Mouse (Mus musculus): ENCODE measurements at regions not wholly inside any gene's neighbourhood (a gene's known extent, or its start where the extent isn't known, plus 50 kb on each side); places are given as distances from the start of the nearest gene placed in this dataset.

DNA sequence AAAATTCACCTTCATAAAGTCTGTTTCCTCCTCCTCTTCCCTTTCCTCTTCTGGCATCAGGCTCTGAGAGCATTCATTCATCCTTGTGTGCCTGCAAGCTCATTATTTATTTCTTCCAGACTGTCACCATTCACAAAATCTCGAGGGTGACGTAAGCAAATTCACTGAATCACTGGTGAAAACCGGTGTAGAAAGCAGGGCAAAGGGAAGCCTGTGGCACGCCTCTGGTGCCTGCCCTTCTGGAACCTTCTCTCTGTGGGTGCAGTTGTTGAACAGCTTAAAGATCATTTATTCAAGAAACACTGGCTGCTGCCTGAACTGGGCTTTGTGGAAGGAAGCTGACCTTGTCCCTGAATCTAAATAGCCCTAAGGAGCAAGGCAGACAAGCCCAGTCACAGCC is 177.0 kb downstream of the Slc38a4 start:
- Histone ChIP-seq H3K4me1 (replicated peaks; ENCODE audit: control insufficient read depth in 2 of 2, insufficient read depth in 2 of 2, low read length in 1 of 2) (no peaks in the 10 kb centered on the region), H3K27me3 (ENCODE audit: control insufficient read depth, insufficient read depth, low read length) (no peaks in the 10 kb centered on the region), H3K4me2 (ENCODE audit: low read depth) (no peak overlapping the region), H3K4me3 (ENCODE audit: insufficient read depth in 1 of 2, low read depth in 2 of 2, low read length in 2 of 2) (no peak overlapping the region), H3K9me3 (ENCODE audit: control insufficient read depth, low read length) (no peaks in the 10 kb centered on the region), H3K9ac (replicated peaks) (no peak overlapping the region), H3K27ac (no peak overlapping the region), H3K36me3 (replicated peaks; ENCODE audit: control insufficient read depth, insufficient read depth, low read depth) (no peaks in the 10 kb centered on the region)
- WGBS (ENCODE audit: insufficient replicate concordance) = 61% methylated on average over 4 of the region's 4 CpGs
- DNase-seq (ENCODE audit: low read depth in 3 of 3, low spot score in 3 of 3) (no peak), ATAC-seq (ENCODE audit: insufficient read depth) (no peak)
- no peak for TF ChIP-seq CTCF (IDR thresholded peaks at IDR 0.05; ENCODE audit: low read depth)
- TF ChIP-seq EP300 (IDR thresholded peaks at IDR 0.05; ENCODE audit: low read depth) = no peak

DNA sequence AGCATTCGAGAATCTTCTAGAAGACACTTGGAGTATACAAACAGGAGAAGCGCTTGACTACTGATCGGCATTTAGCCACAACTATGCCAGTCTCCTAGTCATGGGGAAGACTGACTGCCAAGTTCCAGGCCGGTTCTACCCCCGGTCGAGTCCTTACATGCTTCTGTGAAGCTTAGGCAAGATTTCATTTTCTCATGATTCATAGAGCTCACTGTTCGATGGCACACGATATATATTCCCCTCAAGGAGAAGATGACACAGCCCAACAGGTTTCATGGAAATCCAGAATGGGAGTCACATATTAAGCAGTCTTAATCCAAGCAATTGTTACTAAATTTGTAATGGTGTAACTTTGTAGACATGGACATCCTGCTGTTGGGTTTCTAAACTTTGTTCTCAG is 177.8 kb downstream of the Slc38a4 start:
- ATAC-seq (ENCODE audit: insufficient read depth) (no peak), DNase-seq (ENCODE audit: low read depth in 3 of 3, low spot score in 3 of 3) (no peak)

DNA sequence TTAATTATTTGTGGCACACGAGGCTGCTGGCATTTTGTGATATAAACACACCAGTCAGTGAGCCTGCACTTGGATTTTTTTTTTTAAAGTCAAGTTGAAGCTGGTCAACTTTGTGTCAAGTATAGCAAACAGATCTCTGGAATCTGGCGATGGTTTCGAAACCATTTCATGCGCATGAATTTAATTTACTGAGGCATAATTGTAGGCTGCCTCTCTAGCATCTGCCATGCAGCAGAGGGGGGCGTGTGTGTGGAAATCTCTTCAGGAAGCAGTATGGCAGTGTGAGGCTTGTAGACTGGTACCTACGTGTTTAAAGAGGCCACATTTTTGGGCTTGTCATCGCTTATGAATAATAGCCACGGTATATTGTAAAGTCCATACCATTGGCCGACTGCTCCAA is 177.7 kb upstream of the Slc38a2 start:
- Histone ChIP-seq H3K9me3 (ENCODE audit: control insufficient read depth, low read length) (no peaks in the 10 kb centered on the region), H3K4me2 (ENCODE audit: low read depth) (no peak overlapping the region), H3K9ac (replicated peaks) (no peak overlapping the region), H3K27me3 (ENCODE audit: control insufficient read depth, insufficient read depth, low read length) (no peaks in the 10 kb centered on the region), H3K4me1 (replicated peaks; ENCODE audit: control insufficient read depth in 2 of 2, insufficient read depth in 2 of 2, low read length in 1 of 2) (no peaks in the 10 kb centered on the region), H3K4me3 (ENCODE audit: insufficient read depth in 1 of 2, low read depth in 2 of 2, low read length in 2 of 2) (no peak overlapping the region), H3K27ac (no peak overlapping the region), H3K36me3 (replicated peaks; ENCODE audit: control insufficient read depth, insufficient read depth, low read depth) (no peaks in the 10 kb centered on the region)
- DNase-seq (ENCODE audit: low read depth in 3 of 3, low spot score in 3 of 3) = no peak
- ATAC-seq (ENCODE audit: insufficient read depth) = no peak
- no peak for TF ChIP-seq EP300 (IDR thresholded peaks at IDR 0.05; ENCODE audit: low read depth)
- TF ChIP-seq CTCF (IDR thresholded peaks at IDR 0.05; ENCODE audit: low read depth) = no peak
- WGBS (ENCODE audit: insufficient replicate concordance) = 71% methylated on average over 9 of the region's 9 CpGs

More for the DNA sequence above, 177.8 kb downstream of the Slc38a4 start:
- no peaks in the 10 kb centered on the region for H3K36me3 ChIP-seq (replicated peaks; ENCODE audit: control insufficient read depth, insufficient read depth, low read depth)
- no peak overlapping the region for H3K4me2 ChIP-seq (ENCODE audit: low read depth)
- no peak for TF ChIP-seq EP300 (IDR thresholded peaks at IDR 0.05; ENCODE audit: low read depth)
- TF ChIP-seq CTCF (IDR thresholded peaks at IDR 0.05; ENCODE audit: low read depth) = no peak
- H3K27me3 ChIP-seq (ENCODE audit: control insufficient read depth, insufficient read depth, low read length) = no peaks in the 10 kb centered on the region
- 75% methylated on average over 8 of the region's 8 CpGs for WGBS (ENCODE audit: insufficient replicate concordance)
- H3K9ac ChIP-seq (replicated peaks) = no peak overlapping the region
- no peak overlapping the region for H3K27ac ChIP-seq
- no peak overlapping the region for H3K4me3 ChIP-seq (ENCODE audit: insufficient read depth in 1 of 2, low read depth in 2 of 2, low read length in 2 of 2)
- no peaks in the 10 kb centered on the region for H3K9me3 ChIP-seq (ENCODE audit: control insufficient read depth, low read length)
- no peaks in the 10 kb centered on the region for H3K4me1 ChIP-seq (replicated peaks; ENCODE audit: control insufficient read depth in 2 of 2, insufficient read depth in 2 of 2, low read length in 1 of 2)

DNA sequence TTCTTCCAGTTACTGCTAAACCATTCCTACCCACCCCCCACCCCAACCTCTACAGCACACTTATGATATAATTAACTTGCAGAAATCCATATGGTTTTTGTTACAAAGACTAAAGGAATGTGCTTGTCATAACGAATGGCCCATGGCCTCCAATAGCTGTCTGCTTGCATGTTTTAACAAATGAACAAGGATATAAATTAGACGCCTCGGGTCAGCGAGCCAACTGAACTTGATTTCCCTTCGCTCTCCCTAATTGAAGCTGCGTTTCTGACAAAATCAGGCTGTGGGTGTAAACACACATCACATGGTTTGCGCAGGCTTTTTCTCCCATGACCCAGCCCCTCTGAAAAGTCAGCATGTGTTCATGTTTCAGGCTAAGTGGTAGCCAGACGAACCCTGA is 174.6 kb upstream of the Slc38a2 start:
- H3K4me3 ChIP-seq (ENCODE audit: insufficient read depth in 1 of 2, low read depth in 2 of 2, low read length in 2 of 2) = no peak overlapping the region
- no peaks in the 10 kb centered on the region for H3K36me3 ChIP-seq (replicated peaks; ENCODE audit: control insufficient read depth, insufficient read depth, low read depth)
- ATAC-seq (ENCODE audit: insufficient read depth) = no peak
- WGBS (ENCODE audit: insufficient replicate concordance) = 69% methylated on average over 8 of the region's 8 CpGs
- no peaks in the 10 kb centered on the region for H3K9me3 ChIP-seq (ENCODE audit: control insufficient read depth, low read length)
- no peak overlapping the region for H3K4me2 ChIP-seq (ENCODE audit: low read depth)
- TF ChIP-seq CTCF (IDR thresholded peaks at IDR 0.05; ENCODE audit: low read depth) (no peak), EP300 (IDR thresholded peaks at IDR 0.05; ENCODE audit: low read depth) (no peak)
- H3K4me1 ChIP-seq (replicated peaks; ENCODE audit: control insufficient read depth in 2 of 2, insufficient read depth in 2 of 2, low read length in 1 of 2) = no peaks in the 10 kb centered on the region
- no peak overlapping the region for H3K27ac ChIP-seq
- no peaks in the 10 kb centered on the region for H3K27me3 ChIP-seq (ENCODE audit: control insufficient read depth, insufficient read depth, low read length)
- no peak overlapping the region for H3K9ac ChIP-seq (replicated peaks)
- no peak for DNase-seq (ENCODE audit: low read depth in 3 of 3, low spot score in 3 of 3)

DNA sequence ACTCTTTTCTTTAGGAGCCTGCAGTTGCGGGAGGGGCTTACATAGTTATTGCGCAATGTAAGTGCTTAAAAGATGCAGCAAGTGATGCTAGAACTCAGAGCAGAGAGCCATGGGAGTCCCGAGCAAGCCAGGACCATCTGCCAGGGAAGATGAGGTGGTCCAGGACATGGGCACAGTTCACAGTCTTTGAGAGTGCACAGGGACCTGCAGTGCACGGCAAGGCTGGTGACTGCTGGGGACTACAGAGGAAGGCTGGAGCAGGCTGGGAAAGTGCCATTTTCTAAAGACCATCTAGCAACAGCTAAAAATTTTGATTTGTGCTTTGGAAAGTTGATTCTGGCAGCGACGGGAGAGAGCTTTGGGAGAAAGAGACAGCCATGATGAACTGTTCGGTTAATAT is 174.0 kb upstream of the Slc38a2 start:
- no peak for ATAC-seq (ENCODE audit: insufficient read depth)
- H3K4me3 ChIP-seq (ENCODE audit: insufficient read depth in 1 of 2, low read depth in 2 of 2, low read length in 2 of 2) = no peak overlapping the region
- no peaks in the 10 kb centered on the region for H3K27me3 ChIP-seq (ENCODE audit: control insufficient read depth, insufficient read depth, low read length)
- H3K27ac ChIP-seq = no peak overlapping the region
- DNase-seq (ENCODE audit: low read depth in 3 of 3, low spot score in 3 of 3) = no peak
- 63% methylated on average over 7 of the region's 7 CpGs for WGBS (ENCODE audit: insufficient replicate concordance)
- no peaks in the 10 kb centered on the region for H3K4me1 ChIP-seq (replicated peaks; ENCODE audit: control insufficient read depth in 2 of 2, insufficient read depth in 2 of 2, low read length in 1 of 2)
- no peak overlapping the region for H3K9ac ChIP-seq (replicated peaks)
- no peak for TF ChIP-seq EP300 (IDR thresholded peaks at IDR 0.05; ENCODE audit: low read depth)
- no peak for TF ChIP-seq CTCF (IDR thresholded peaks at IDR 0.05; ENCODE audit: low read depth)
- no peaks in the 10 kb centered on the region for H3K36me3 ChIP-seq (replicated peaks; ENCODE audit: control insufficient read depth, insufficient read depth, low read depth)
- no peaks in the 10 kb centered on the region for H3K9me3 ChIP-seq (ENCODE audit: control insufficient read depth, low read length)
- no peak overlapping the region for H3K4me2 ChIP-seq (ENCODE audit: low read depth)

Measured in liver, embryonic 14.5 days (tissue).